Mouse (Mus musculus) forebrain, embryonic 15.5 days (tissue): ENCODE measurements at regions not wholly inside any gene's neighbourhood (a gene's known extent, or its start where the extent isn't known, plus 50 kb on each side); places are given as distances from the start of the nearest gene placed in this dataset.

Source experiments
- ATAC-seq: fragments of 200-750 bp; cut with Nextera tagmentation; replicated peaks from 2 replicates; pipeline ENCODE4 v1.8.0; 2017; ENCODE audit warnings: mild to moderate bottlenecking, moderate TSS enrichment, moderate library complexity
- H3K27ac ChIP-seq: fragments of 300-500 bp; sonication (generic); replicated peaks from 2 replicates; pipeline ENCODE4 v1.5.1; 2015; ENCODE audit warnings: mild to moderate bottlenecking, inconsistent platforms
- H3K27me3 ChIP-seq: fragments of 300-500 bp; sonication (generic); 2 replicates; pipeline ENCODE4 v1.6.1; 2015; ENCODE audit warnings: inconsistent platforms
- H3K36me3 ChIP-seq: fragments of 300-500 bp; sonication (generic); 2 replicates; pipeline ENCODE4 v1.6.1; 2015; ENCODE audit warnings: mild to moderate bottlenecking, inconsistent platforms
- H3K4me1 ChIP-seq: fragments of 300-500 bp; sonication (generic); 2 replicates; pipeline ENCODE4 v1.6.1; 2015; ENCODE audit warnings: inconsistent platforms
- H3K4me2 ChIP-seq: fragments of 300-500 bp; sonication (generic); replicated peaks from 2 replicates; pipeline ENCODE4 v1.6.1; 2015; ENCODE audit warnings: mild to moderate bottlenecking, inconsistent platforms
- H3K4me3 ChIP-seq: fragments of 300-500 bp; sonication (generic); 2 replicates; pipeline ENCODE4 v1.5.1; 2015; ENCODE audit warnings: mild to moderate bottlenecking, inconsistent platforms
- H3K9ac ChIP-seq: fragments of 300-500 bp; sonication (generic); replicated peaks from 2 replicates; pipeline ENCODE4 v1.6.1; 2015; ENCODE audit warnings: mild to moderate bottlenecking, inconsistent platforms
- H3K9me3 ChIP-seq: fragments of 300-500 bp; sonication (generic); 2 replicates; pipeline ENCODE4 v1.6.1; 2016; ENCODE audit warnings: inconsistent platforms
- WGBS: fragments of 180-500 bp; shearing (Covaris S2); methylation state at CpG from one replicate; pipeline ENCODE4 v1.1.7; 2015; ENCODE audit warnings: mixed read lengths; 5-methylcytosine and 5-hydroxymethylcytosine counted together

- 28% methylated on average over 5 of the region's 5 CpGs for WGBS
- no peak for ATAC-seq
Observed at GRCm38 (mm10) chr12:27500516-27500915, 158.1 kb upstream of the Sox11 start.

DNA sequence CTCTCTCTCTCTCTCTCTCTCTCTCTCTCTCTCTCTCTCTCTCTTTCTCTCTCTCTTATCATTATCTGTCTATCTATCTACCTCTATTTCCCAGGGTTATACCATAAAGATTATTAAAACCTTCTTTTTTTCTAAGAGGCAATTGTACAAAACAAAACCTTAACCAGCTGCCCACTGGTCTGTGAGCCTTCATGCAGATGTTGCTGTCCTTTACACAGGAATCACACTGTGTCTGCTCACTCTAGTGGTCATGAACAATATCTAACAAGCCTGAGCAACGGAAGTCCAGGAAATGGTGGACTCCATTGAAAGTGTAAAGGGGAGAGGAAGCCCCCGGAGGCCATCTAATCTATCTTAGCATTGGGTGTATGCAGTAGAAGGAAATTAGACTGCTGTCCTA is 156.9 kb upstream of the Sox11 start:
- Histone ChIP-seq H3K4me3 (no peak overlapping the region), H3K36me3 (no peaks in the 10 kb centered on the region), H3K9me3 (no peaks in the 10 kb centered on the region), H3K27me3 (no peaks in the 10 kb centered on the region), H3K27ac (no peak overlapping the region), H3K9ac (no peak overlapping the region), H3K4me1 (peaks cover 26% of the 10 kb centered on the region), H3K4me2 (no peak overlapping the region)
- no peak for ATAC-seq
- 51% methylated on average over 2 of the region's 2 CpGs for WGBS

More at GRCm38 (mm10) chr12:27500516-27500915, 158.1 kb upstream of the Sox11 start:
- no peak overlapping the region for H3K4me3 ChIP-seq
- H3K27ac ChIP-seq, result no peak overlapping the region
- H3K36me3 ChIP-seq, result no peaks in the 10 kb centered on the region
- H3K9me3 ChIP-seq, result no peaks in the 10 kb centered on the region
- no peak overlapping the region for H3K9ac ChIP-seq
- H3K27me3 ChIP-seq, result no peaks in the 10 kb centered on the region
- H3K4me1 ChIP-seq, result peaks cover 26% of the 10 kb centered on the region
- no peak overlapping the region for H3K4me2 ChIP-seq

- no peak overlapping the region for H3K9ac ChIP-seq
Observed at GRCm38 (mm10) chr12:27496826-27497557, 154.6 kb upstream of the Sox11 start.

GRCm38 (mm10) chr12:27492270-27492669 is 149.9 kb upstream of the Sox11 start:
- Histone ChIP-seq H3K27me3 (no peaks in the 10 kb centered on the region), H3K9me3 (no peaks in the 10 kb centered on the region), H3K27ac (no peak overlapping the region)

More at GRCm38 (mm10) chr12:27496826-27497557, 154.6 kb upstream of the Sox11 start:
- peak overlapping the region; percentile 23; the same call in 1 of the 2 replicates for H3K27ac ChIP-seq
- 18% methylated on average over 6 of the region's 6 CpGs for WGBS
- no peaks in the 10 kb centered on the region for H3K9me3 ChIP-seq
- H3K4me2 ChIP-seq, result no peak overlapping the region
- H3K4me3 ChIP-seq, result no peak overlapping the region
- no peaks in the 10 kb centered on the region for H3K27me3 ChIP-seq
- peaks cover 15% of the 10 kb centered on the region for H3K4me1 ChIP-seq
- no peaks in the 10 kb centered on the region for H3K36me3 ChIP-seq
- no peak for ATAC-seq

DNA sequence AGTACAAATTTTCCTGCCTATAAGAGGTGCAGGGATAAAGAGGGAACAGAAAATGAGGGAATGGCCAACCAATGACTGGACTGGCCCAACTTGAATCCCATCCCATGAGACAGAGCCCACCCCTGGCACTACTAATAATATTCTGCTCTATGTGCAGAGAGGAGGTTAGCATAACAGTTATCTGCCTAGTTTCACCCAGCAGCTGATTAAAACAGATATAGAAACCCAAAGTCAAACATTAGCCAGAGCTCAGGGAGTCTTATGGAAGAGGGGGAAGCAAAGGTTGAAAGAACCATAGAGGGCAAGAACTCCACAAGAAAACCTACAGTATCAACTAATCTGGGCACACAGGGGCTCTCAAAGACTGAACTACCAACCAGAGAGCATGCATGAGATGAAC is 138.9 kb upstream of the Sox11 start:
- H3K9me3 ChIP-seq, result no peaks in the 10 kb centered on the region
- H3K4me2 ChIP-seq, result no peak overlapping the region
- no peak overlapping the region for H3K4me3 ChIP-seq
- H3K27ac ChIP-seq, result no peak overlapping the region
- no peaks in the 10 kb centered on the region for H3K27me3 ChIP-seq
- peaks cover 15% of the 10 kb centered on the region for H3K4me1 ChIP-seq
- H3K36me3 ChIP-seq, result no peaks in the 10 kb centered on the region
- H3K9ac ChIP-seq, result no peak overlapping the region
- ATAC-seq, result no peak

More at GRCm38 (mm10) chr12:27492270-27492669, 149.9 kb upstream of the Sox11 start:
- peaks cover 16% of the 10 kb centered on the region for H3K4me1 ChIP-seq
- WGBS, result 12% methylated on average over 2 of the region's 2 CpGs
- no peaks in the 10 kb centered on the region for H3K36me3 ChIP-seq
- no peak overlapping the region for H3K4me2 ChIP-seq
- no peak for ATAC-seq
- H3K9ac ChIP-seq, result no peak overlapping the region
- H3K4me3 ChIP-seq, result no peak overlapping the region

GRCm38 (mm10) chr12:27479601-27480001 is 137.2 kb upstream of the Sox11 start:
- H3K27ac ChIP-seq, result peak overlapping the region; percentile 79
- H3K36me3 ChIP-seq, result no peaks in the 10 kb centered on the region
- H3K27me3 ChIP-seq, result no peaks in the 10 kb centered on the region
- H3K4me1 ChIP-seq, result peaks cover 18% of the 10 kb centered on the region
- H3K9me3 ChIP-seq, result no peaks in the 10 kb centered on the region
- no peak overlapping the region for H3K4me2 ChIP-seq
- ATAC-seq, result peak; percentile 64; the same call in 1 of the 2 replicates
- H3K9ac ChIP-seq, result no peak overlapping the region
- WGBS, result 62% methylated on average over 7 of the region's 7 CpGs
- H3K4me3 ChIP-seq, result no peak overlapping the region

GRCm38 (mm10) chr12:27474631-27475030 is 132.3 kb upstream of the Sox11 start:
- Histone ChIP-seq H3K27ac (peak overlapping the region; percentile 47; the same call in 1 of the 2 replicates), H3K9me3 (no peaks in the 10 kb centered on the region), H3K4me2 (no peak overlapping the region), H3K36me3 (no peaks in the 10 kb centered on the region), H3K9ac (no peak overlapping the region), H3K4me1 (peaks cover 7% of the 10 kb centered on the region), H3K27me3 (no peaks in the 10 kb centered on the region), H3K4me3 (no peak overlapping the region)
- 64% methylated on average over 4 of the region's 4 CpGs for WGBS
- ATAC-seq, result peak; percentile 66; the same call in 1 of the 2 replicates

DNA sequence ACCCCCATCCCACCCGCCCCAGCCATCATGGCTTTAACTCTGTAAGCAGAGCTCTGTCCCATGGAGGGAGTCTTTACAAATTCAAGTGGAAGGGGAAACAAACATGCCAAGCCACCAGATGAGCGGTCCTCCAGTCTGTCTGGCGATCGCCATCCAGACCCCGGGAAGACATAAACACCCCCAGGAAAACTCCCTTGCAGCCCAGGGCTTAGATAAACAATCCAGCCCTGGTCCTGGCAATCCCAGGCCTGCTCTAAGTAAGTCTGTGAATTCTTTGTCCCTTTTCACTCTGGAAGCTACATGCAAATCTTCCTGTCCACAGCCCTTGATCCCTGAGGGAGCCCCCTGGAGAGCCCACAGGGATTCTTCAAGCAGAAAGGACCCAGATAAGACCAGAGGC is 129.2 kb upstream of the Sox11 start:
- ATAC-seq, result no peak
- Histone ChIP-seq H3K4me1 (peaks cover 3% of the 10 kb centered on the region; the same call in 1 of the 2 replicates), H3K4me2 (no peak overlapping the region), H3K9ac (no peak overlapping the region), H3K36me3 (no peaks in the 10 kb centered on the region), H3K4me3 (no peak overlapping the region), H3K27me3 (no peaks in the 10 kb centered on the region), H3K27ac (no peak overlapping the region), H3K9me3 (no peaks in the 10 kb centered on the region)
- 48% methylated on average over 5 of the region's 5 CpGs for WGBS

GRCm38 (mm10) chr12:27470346-27470745 is 128.0 kb upstream of the Sox11 start:
- Histone ChIP-seq H3K9me3 (no peaks in the 10 kb centered on the region), H3K27me3 (no peaks in the 10 kb centered on the region), H3K4me2 (no peak overlapping the region), H3K36me3 (no peaks in the 10 kb centered on the region), H3K4me1 (peaks cover 6% of the 10 kb centered on the region; the same call in 1 of the 2 replicates), H3K4me3 (no peak overlapping the region), H3K27ac (no peak overlapping the region), H3K9ac (no peak overlapping the region)
- no peak for ATAC-seq

DNA sequence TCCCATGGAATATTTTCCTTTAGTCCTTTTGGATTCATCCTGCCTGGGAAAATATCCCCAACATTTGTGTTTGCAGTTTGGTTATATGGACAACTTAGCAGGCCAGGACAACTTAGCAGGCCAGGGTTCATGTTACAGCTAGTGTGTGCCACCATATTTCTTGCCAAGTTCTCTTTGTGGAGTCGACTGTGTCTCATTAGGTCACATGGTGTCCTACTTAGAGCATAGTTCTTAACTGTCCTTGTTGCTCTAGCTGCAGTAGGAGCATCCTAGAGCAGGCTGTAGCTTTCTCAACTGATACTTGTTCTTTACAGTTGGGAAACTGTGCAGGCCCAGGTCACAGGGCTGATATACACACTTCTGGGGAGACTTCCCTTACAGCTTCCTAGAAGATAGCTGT is 126.4 kb upstream of the Sox11 start:
- H3K4me2 ChIP-seq, result no peak overlapping the region
- H3K9me3 ChIP-seq, result no peaks in the 10 kb centered on the region
- no peak for ATAC-seq
- no peaks in the 10 kb centered on the region for H3K27me3 ChIP-seq
- H3K27ac ChIP-seq, result no peak overlapping the region
- 85% methylated on average over 1 of the region's 1 CpGs for WGBS
- no peak overlapping the region for H3K9ac ChIP-seq
- peaks cover 3% of the 10 kb centered on the region; the same call in 1 of the 2 replicates for H3K4me1 ChIP-seq
- H3K4me3 ChIP-seq, result no peak overlapping the region
- H3K36me3 ChIP-seq, result no peaks in the 10 kb centered on the region

DNA sequence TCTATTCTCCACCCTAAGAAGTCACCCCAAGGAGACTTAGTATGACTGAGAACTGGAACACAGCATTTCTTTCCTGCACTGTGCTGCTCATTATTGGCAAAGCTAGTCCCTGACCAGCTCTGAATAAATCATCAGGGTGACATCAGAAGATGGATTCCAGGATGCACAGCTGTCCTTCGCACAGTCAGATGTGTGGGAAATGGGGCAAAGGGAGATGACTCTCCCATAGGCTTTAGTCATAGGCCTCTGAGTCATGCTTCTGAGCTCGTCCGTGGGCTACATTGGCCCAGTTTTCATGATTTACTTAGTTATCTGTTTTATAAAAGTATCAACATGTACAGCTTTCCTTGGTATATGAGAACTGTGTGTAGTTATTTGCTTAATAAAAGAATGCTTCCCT is 125.8 kb upstream of the Sox11 start:
- Histone ChIP-seq H3K4me2 (no peak overlapping the region), H3K9ac (no peak overlapping the region), H3K27me3 (no peaks in the 10 kb centered on the region), H3K4me3 (no peak overlapping the region), H3K9me3 (no peaks in the 10 kb centered on the region), H3K4me1 (peaks cover 3% of the 10 kb centered on the region; the same call in 1 of the 2 replicates), H3K27ac (no peak overlapping the region), H3K36me3 (no peaks in the 10 kb centered on the region)
- WGBS, result 90% methylated on average over 3 of the region's 3 CpGs
- ATAC-seq, result no peak

DNA sequence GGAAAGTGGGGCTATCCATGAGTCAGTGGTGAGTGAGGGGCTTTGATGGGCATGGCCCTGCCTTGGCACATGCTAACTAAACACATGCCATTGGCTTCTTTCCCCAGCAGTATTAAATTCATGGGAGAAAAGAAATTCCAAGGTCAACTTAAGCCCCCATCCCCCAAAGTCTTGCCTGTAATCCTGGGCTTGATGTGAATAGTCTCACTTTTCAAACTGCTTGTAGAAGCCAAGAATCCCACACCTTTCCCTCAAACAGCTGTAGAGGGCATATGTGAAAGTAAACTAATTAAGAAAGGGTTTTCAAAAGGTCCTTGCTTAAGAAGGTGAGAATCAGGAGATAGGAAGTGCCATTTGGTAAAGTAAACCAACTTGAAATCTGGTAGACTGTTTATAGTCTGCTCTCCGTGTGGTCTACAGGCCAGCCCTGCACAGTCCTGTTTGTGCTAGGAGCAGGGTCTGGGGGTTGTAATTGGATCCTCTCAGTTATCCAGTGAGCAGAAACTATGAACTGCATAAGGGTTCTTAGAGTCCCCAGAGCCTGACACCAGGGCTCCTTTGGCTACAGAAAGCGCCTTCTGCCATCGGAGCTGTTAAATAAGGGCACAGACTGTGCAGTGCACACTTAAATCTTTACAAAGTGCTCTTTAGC is 123.3 kb upstream of the Sox11 start:
- H3K4me1 ChIP-seq, result peaks cover 3% of the 10 kb centered on the region; the same call in 1 of the 2 replicates

More for the DNA sequence above, 123.3 kb upstream of the Sox11 start:
- no peak overlapping the region for H3K27ac ChIP-seq
- ATAC-seq, result no peak
- no peaks in the 10 kb centered on the region for H3K27me3 ChIP-seq
- no peaks in the 10 kb centered on the region for H3K9me3 ChIP-seq
- no peak overlapping the region for H3K4me3 ChIP-seq
- 50% methylated on average over 3 of the region's 3 CpGs for WGBS
- no peak overlapping the region for H3K9ac ChIP-seq
- no peaks in the 10 kb centered on the region for H3K36me3 ChIP-seq
- H3K4me2 ChIP-seq, result no peak overlapping the region
